Mouse (Mus musculus) bone marrow, adult 2 months (tissue): Measurements from ENCODE around the gene Birc3.
"Not testable (repeated sequence)": the region's sequence is repeated elsewhere in the genome, so short reads cannot be mapped to it uniquely, and the experiment has no call there.

Source experiments
- CTCF ChIP-seq: fragments of 200-500 bp; IDR thresholded peaks from 2 replicates; pipeline ENCODE4 v1.5.1; 2011; ENCODE audit warnings: low read length, control low read depth; ENCODE audit not compliant: control insufficient read depth, insufficient read depth
- POLR2A ChIP-seq: fragments of 200-500 bp; IDR thresholded peaks from 2 replicates; pipeline ENCODE4 v1.6.1; 2011; ENCODE audit warnings: low read depth, mild to moderate bottlenecking, control low read depth, low read length, borderline replicate concordance; ENCODE audit not compliant: control insufficient read depth

GRCm38 (mm10) chr9:7891796-7892195 lies 18.8 kb upstream of the Birc3 start:
- TF ChIP-seq CTCF, POLR2A: not testable (repeated sequence)
